Mouse (Mus musculus) liver, embryonic 14.5 days (tissue): ENCODE results near the gene Rpl10-ps3. TPM values are rescaled to one million over a fixed set of nuclear protein-coding genes. Genes with fewer than 3 reads are reported as not detected.

ENCODE experiments used
- ATAC-seq: fragments of 200-750 bp; cut with Nextera tagmentation; 2 replicates; pipeline ENCODE4 v1.8.0; 2017; ENCODE audit warnings: moderate number of reproducible peaks, mild to moderate bottlenecking, moderate library complexity; ENCODE audit not compliant: insufficient read depth
- DNase-seq, 3 experiments: peaks; one replicate each; pipeline ENCODE4 v3.0.0-alpha.2; 2012 to 2013; ENCODE audit warnings: low read depth in 3 of 3, low spot score in 3 of 3
- H3K27ac ChIP-seq: fragments of 300-500 bp; sonication (generic); 2 replicates; pipeline ENCODE4 v1.5.1; 2014; ENCODE audit warnings: moderate library complexity, mild to moderate bottlenecking, control low read depth, inconsistent platforms
- H3K27me3 ChIP-seq: fragments of 300-500 bp; sonication (generic); 2 replicates; pipeline ENCODE4 v1.6.1; 2014; ENCODE audit warnings: mild to moderate bottlenecking, low read length, moderate library complexity; ENCODE audit not compliant: control insufficient read depth, insufficient read depth
- H3K36me3 ChIP-seq: fragments of 300-500 bp; sonication (generic); replicated peaks from 2 replicates; pipeline ENCODE4 v1.6.1; 2014; ENCODE audit warnings: low read depth; ENCODE audit not compliant: control insufficient read depth, insufficient read depth
- H3K4me1 ChIP-seq, 2 experiments: fragments of 200-500 bp in 1 of 2; fragments of 300-500 bp in 1 of 2; sonication (generic) in 1 of 2; replicated peaks; 2 replicates each; pipeline ENCODE4 v1.6.1; 2012 to 2014; ENCODE audit warnings: antibody characterized with exemption in 1 of 2, inconsistent platforms in 1 of 2, low read length in 1 of 2; ENCODE audit not compliant: control insufficient read depth in 2 of 2, insufficient read depth in 2 of 2
- H3K4me2 ChIP-seq: fragments of 300-500 bp; sonication (generic); 2 replicates; pipeline ENCODE4 v1.6.1; 2014; ENCODE audit warnings: low read depth, mild to moderate bottlenecking, control low read depth, moderate library complexity
- H3K4me3 ChIP-seq, 2 experiments: fragments of 200-500 bp in 1 of 2; fragments of 300-500 bp in 1 of 2; sonication (generic) in 1 of 2; 2 replicates each; pipeline ENCODE4 v1.5.1; 2012 to 2014; ENCODE audit warnings: low read depth in 2 of 2, low read length in 2 of 2, mild to moderate bottlenecking in 2 of 2, control low read depth in 1 of 2, inconsistent platforms in 1 of 2, moderate library complexity in 1 of 2; ENCODE audit not compliant: insufficient read depth in 1 of 2
- H3K9ac ChIP-seq: fragments of 300-500 bp; sonication (generic); replicated peaks from 2 replicates; pipeline ENCODE4 v1.6.1; 2014; ENCODE audit warnings: mild to moderate bottlenecking, control low read depth, moderate library complexity
- H3K9me3 ChIP-seq: fragments of 300-500 bp; sonication (generic); 2 replicates; pipeline ENCODE4 v1.6.1; 2016; ENCODE audit warnings: low read length, mixed read lengths; ENCODE audit not compliant: control insufficient read depth
- CTCF ChIP-seq: IDR thresholded peaks from 2 replicates; pipeline ENCODE4 v1.5.1; 2016; ENCODE audit warnings: antibody characterized with exemption, low read depth, control low read depth
- EP300 ChIP-seq: IDR thresholded peaks from 2 replicates; pipeline ENCODE4 v1.6.1; 2016; ENCODE audit warnings: antibody characterized with exemption, low read depth
- WGBS: fragments of 180-500 bp; shearing (Covaris S2); extraction: QIAGEN DNeasy Blood & Tissue Kit; methylation state at CpG from one replicate; pipeline ENCODE4 v1.1.7; 2014; ENCODE audit not compliant: insufficient replicate concordance; 5-methylcytosine and 5-hydroxymethylcytosine counted together
- polyA plus RNA-seq, 2 experiments: library from polyadenylated mRNA; depleted of rRNA in 1 of 2; stranded (reverse) in 1 of 2; unstranded in 1 of 2; fragments of >200 nt; fragmentation: Nextera tagmentation in 1 of 2; extraction: Ambion mirVana in 1 of 2; gene quantifications; 2 replicates each; pipeline versions ENCODE4 v1.2.1 to v1.2.3; 2012 to 2014

Gene Rpl10-ps3
- polyA plus RNA-seq, 2 experiments, result 66.7 to 308 TPM

DNA sequence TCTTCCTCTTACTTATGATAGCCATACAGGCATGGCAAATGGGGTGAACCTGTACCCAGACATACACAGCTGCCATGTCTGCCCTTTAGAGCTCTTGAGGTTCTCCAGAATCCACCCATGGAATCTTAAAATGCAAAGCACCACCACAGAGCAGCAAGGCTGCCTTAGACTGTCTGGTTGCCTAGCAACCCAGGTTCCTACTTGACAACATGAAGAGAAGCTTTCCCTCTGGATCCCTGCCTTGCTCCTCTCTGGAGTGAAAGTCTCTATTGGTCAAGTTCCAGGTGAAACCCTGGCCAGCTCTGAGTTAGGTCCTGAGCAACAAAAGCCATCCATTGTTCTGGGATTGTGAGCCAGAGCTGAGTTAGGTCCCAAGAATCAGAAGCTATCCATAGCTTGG, 43.0 kb downstream of the Rpl10-ps3 start:
- no peak for DNase-seq
- Histone ChIP-seq H3K27me3 (no peaks in the 10 kb centered on the region), H3K4me3 (no peak overlapping the region), H3K9ac (no peak overlapping the region), H3K9me3 (no peaks in the 10 kb centered on the region), H3K4me1 (no peaks in the 10 kb centered on the region), H3K27ac (no peak overlapping the region), H3K36me3 (no peaks in the 10 kb centered on the region), H3K4me2 (no peak overlapping the region)
- ATAC-seq, result no peak
- TF ChIP-seq EP300, result no peak
- TF ChIP-seq CTCF, result no peak

DNA sequence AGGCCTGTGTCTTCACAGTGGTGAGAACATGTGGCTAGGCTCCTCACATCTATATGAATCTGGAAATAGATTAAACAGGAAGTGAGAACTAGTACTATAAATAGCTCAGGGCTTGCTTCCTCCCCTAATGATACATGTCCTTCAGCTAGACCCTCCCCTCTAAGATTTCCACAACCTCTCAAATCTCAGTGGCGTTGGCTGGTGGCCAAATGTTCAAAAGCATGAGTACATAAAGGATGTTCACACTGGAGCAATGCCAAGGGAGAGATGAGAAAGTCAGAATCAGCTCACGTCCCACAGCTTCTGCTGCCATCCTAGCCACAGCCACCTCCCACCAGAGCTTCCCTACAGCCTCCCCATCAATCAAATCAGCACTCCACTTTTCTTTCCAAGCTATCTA, 46.4 kb downstream of the Rpl10-ps3 start:
- WGBS, result 42% methylated on average over 2 of the region's 2 CpGs
- no peaks in the 10 kb centered on the region for H3K4me1 ChIP-seq
- TF ChIP-seq EP300 (no peak), CTCF (no peak)
- H3K27me3 ChIP-seq, result no peaks in the 10 kb centered on the region
- ATAC-seq (no peak), DNase-seq (no peak)
- H3K9me3 ChIP-seq, result no peaks in the 10 kb centered on the region
- H3K4me3 ChIP-seq, result no peak overlapping the region
- H3K9ac ChIP-seq, result no peak overlapping the region
- H3K4me2 ChIP-seq, result no peak overlapping the region
- H3K27ac ChIP-seq, result no peak overlapping the region
- H3K36me3 ChIP-seq, result no peaks in the 10 kb centered on the region

Other genes with a start within 250 kb of the Rpl10-ps3 start
- gene Plet1, start 149.6 kb upstream of the Rpl10-ps3 start, polyA plus RNA-seq (2012; rRNA removed), result 0.11 and 0.17 TPM in 2 replicates
- gene Plet1, start 149.6 kb upstream of the Rpl10-ps3 start, polyA plus RNA-seq (2014; fragmentation: Nextera tagmentation; extraction: Ambion mirVana), result 0.10 and 0.15 TPM in 2 replicates
- 16.0 and 23.7 TPM in 2 replicates for gene Pts, start 183.8 kb upstream of the Rpl10-ps3 start, polyA plus RNA-seq (2012; rRNA removed)
- 32.7 and 34.4 TPM in 2 replicates for gene Pts, start 183.8 kb upstream of the Rpl10-ps3 start, polyA plus RNA-seq (2014; fragmentation: Nextera tagmentation; extraction: Ambion mirVana)
- 3.0 and 4.9 TPM in 2 replicates for gene Il18, start 209.9 kb upstream of the Rpl10-ps3 start, polyA plus RNA-seq (2012; rRNA removed)
- gene Il18, start 209.9 kb upstream of the Rpl10-ps3 start, polyA plus RNA-seq (2014; fragmentation: Nextera tagmentation; extraction: Ambion mirVana), result 8.1 and 9.7 TPM in 2 replicates
- gene Bco2, start 210.2 kb upstream of the Rpl10-ps3 start, polyA plus RNA-seq (2012; rRNA removed), result 0.12 and 0.28 TPM in 2 replicates
- gene Bco2, start 210.2 kb upstream of the Rpl10-ps3 start, polyA plus RNA-seq (2014; fragmentation: Nextera tagmentation; extraction: Ambion mirVana), result 0.33 and 0.58 TPM in 2 replicates
- not detected in 2 replicates for gene Tex12, start 216.4 kb upstream of the Rpl10-ps3 start, polyA plus RNA-seq (2012; rRNA removed)
- not detected in 2 replicates for gene Tex12, start 216.4 kb upstream of the Rpl10-ps3 start, polyA plus RNA-seq (2014; fragmentation: Nextera tagmentation; extraction: Ambion mirVana)